Mouse (Mus musculus) splenic B cell, adult 2 months (primary cell): ENCODE results near the gene Igsf11.
"Not testable (repeated sequence)": the region's sequence is repeated elsewhere in the genome, so short reads cannot be mapped to it uniquely, and the experiment has no call there.

Experiments
- DNase-seq: peaks from one replicate; pipeline ENCODE4 v3.0.0-alpha.2; 2011; ENCODE audit warnings: low read depth, low spot score
- H3K27me3 ChIP-seq: 2 replicates; pipeline ENCODE4 v1.6.1; 2012; ENCODE audit warnings: mild to moderate bottlenecking, low read length, moderate library complexity, mixed read lengths; ENCODE audit not compliant: control insufficient read depth, poor library complexity, insufficient read depth, severe bottlenecking
- H3K36me3 ChIP-seq: 2 replicates; pipeline ENCODE4 v1.6.1; 2012; ENCODE audit warnings: mild to moderate bottlenecking, low read length, moderate library complexity, mixed read lengths; ENCODE audit not compliant: control insufficient read depth, poor library complexity, insufficient read depth, severe bottlenecking

The Igsf11 gene

GRCm38 (mm10) chr16:38983850-38984249, 91.4 kb downstream of the Igsf11 start:
- H3K36me3 ChIP-seq, DNase-seq, H3K27me3 ChIP-seq: not testable (repeated sequence)

GRCm38 (mm10) chr16:38985411-38985810, 92.9 kb downstream of the Igsf11 start:
- no peaks in the 10 kb centered on the region for H3K27me3 ChIP-seq
- no peaks in the 10 kb centered on the region for H3K36me3 ChIP-seq
- DNase-seq, result no peak

DNA sequence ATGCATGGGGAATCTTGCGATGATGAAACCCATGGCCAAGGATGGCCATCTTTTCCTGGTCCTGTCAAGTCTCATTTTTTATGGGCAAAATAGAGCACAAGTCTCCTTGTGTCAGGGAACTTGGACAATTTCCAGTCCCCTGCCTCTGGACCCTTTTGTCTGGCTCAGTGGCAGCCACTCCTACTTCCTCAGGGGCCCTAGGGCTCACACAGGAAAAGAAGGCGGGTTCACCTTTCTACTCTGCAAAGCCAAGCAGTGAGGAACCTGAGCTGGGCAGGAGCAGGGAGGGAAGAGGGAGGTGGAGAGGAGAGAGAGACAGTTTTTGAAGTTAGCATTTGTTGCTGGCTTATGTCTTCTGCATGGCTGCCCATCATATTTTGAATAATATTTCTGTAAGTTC, 93.9 kb downstream of the Igsf11 start:
- H3K27me3 ChIP-seq, result no peaks in the 10 kb centered on the region
- DNase-seq, result no peak
- no peaks in the 10 kb centered on the region for H3K36me3 ChIP-seq

DNA sequence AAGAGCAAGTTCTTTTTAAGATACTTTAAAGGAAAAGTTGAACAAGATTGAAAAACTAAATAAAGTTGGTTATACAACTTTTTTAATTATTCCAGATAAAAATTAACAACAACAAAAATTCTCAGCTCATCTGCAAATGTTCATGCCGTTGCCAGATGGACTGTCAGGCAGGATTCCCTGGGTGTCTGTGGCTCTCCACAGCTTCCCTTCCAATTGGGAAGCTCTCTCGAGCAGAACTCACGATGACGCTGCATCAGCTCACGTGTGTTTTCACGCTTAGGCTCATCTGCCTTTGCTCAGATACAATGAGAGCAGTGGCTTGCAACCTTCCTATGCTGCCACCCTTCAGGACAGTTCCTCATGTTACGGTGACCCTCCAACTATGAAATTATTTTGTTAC, 101.2 kb downstream of the Igsf11 start:
- H3K36me3 ChIP-seq, result no peaks in the 10 kb centered on the region
- no peak for DNase-seq
- no peaks in the 10 kb centered on the region for H3K27me3 ChIP-seq

- no peaks in the 10 kb centered on the region for H3K36me3 ChIP-seq
- DNase-seq, result no peak
- H3K27me3 ChIP-seq, result no peaks in the 10 kb centered on the region
Observed at GRCm38 (mm10) chr16:38998496-38999258, 106.2 kb downstream of the Igsf11 start.

- Histone ChIP-seq H3K27me3 (no peaks in the 10 kb centered on the region), H3K36me3 (no peaks in the 10 kb centered on the region)
- DNase-seq, result no peak
Observed at GRCm38 (mm10) chr16:38999298-38999697, 106.8 kb downstream of the Igsf11 start.

GRCm38 (mm10) chr16:39006978-39007377, 114.5 kb downstream of the Igsf11 start:
- H3K27me3 ChIP-seq, result no peaks in the 10 kb centered on the region; the same call in 1 of the 2 replicates
- DNase-seq, result no peak

GRCm38 (mm10) chr16:39019449-39019848, 127.0 kb downstream of the Igsf11 start:
- H3K27me3 ChIP-seq, result no peaks in the 10 kb centered on the region
- no peaks in the 10 kb centered on the region for H3K36me3 ChIP-seq
- no peak for DNase-seq

More at GRCm38 (mm10) chr16:39006978-39007377, 114.5 kb downstream of the Igsf11 start:
- no peaks in the 10 kb centered on the region for H3K36me3 ChIP-seq

DNA sequence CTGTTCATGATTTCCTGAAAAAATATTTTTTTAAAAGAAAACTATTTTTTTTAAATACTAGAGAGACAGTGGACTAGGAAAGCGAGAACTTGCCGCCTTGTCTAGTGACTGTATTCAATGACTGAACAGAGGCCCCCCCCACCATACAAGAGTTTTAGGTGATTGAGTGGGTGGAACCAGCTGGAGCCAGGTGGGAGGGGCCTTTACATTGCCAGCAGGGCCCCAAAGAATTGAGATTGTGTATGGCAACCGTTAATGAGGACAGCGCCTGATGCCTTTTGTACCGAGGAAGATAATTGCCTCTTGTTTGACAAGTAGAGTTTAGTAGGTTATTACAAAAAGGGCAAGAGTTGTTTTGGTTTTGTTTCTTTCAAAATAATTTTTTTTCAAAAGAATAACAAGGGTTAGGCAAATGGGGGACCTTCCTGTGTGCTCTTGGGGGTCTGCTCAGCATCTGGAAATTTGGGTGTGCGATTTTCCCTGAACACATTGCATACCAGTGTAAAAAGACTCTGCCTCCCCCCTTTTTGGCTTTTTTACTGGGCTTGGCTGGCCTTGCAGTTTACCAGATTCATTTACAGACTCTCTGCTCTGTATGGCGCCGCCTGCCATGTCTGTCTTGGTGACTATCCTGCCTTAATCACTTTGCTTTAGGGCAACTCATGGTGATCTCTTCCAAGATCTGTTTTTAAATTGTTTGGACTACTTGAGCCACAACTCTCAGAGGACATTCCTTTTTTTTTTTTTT, 133.7 kb downstream of the Igsf11 start:
- no peak for DNase-seq
- Histone ChIP-seq H3K36me3 (no peaks in the 10 kb centered on the region), H3K27me3 (no peaks in the 10 kb centered on the region)

DNA sequence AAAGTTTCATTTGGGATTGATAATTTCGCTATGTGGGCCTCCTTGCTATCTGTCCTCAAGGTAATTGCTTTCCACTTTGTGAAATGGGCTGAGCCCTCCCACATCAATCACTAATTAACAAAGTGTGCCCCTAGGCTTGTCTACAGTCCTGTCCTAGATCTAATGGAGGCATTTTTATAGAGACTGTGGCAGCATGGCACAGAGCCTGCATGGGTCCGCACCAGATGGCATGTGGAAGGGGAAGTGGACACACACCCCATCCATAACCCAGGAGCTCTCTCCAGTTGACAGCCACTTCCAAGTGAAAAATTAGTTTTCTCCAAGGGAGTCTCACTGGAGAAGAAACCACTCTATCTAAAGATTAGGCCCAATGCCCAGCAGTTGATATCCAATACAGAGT, 138.9 kb downstream of the Igsf11 start:
- H3K36me3 ChIP-seq, result no peaks in the 10 kb centered on the region
- no peak for DNase-seq
- no peaks in the 10 kb centered on the region for H3K27me3 ChIP-seq

DNA sequence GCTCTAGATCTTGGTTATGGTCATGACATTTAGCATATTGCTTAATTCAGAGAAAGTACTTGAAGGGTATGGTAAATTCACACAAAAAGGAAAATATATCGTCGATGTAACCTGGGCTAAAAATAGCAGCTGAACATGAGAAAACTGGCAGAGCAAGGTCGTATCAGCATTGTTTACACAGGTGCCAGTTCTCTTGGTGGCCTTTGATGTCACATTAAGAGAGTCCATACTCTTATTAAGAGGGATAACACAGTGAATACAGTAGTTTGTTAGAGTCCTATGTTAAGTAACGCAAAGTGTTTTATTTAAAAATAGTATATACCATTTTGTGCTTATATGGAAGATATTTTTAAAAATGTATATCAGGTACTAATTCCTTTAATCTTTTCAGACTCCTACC, 144.8 kb downstream of the Igsf11 start:
- Histone ChIP-seq H3K36me3 (no peaks in the 10 kb centered on the region), H3K27me3 (no peaks in the 10 kb centered on the region)
- DNase-seq, result no peak

DNA sequence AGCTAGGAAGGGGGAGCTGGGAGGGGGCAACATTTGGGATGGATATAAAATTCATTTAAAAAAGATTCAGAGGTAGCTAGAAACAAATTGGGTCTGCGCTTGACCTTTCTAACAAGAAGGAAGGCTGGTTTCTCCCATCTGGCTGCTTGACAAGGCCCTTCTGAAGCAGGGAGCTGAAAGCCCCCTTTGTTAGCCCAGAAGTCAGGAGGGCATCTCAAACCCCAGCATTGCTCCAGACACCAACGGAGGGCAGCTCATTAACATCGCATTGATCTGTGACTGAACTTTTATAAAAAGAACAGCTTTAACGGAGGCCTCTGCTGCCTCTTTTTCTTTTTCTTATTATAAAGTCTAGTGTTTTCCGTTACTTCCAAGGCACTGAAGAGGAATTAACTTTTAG, 151.9 kb downstream of the Igsf11 start:
- no peaks in the 10 kb centered on the region for H3K36me3 ChIP-seq
- H3K27me3 ChIP-seq, result no peaks in the 10 kb centered on the region
- no peak for DNase-seq

DNA sequence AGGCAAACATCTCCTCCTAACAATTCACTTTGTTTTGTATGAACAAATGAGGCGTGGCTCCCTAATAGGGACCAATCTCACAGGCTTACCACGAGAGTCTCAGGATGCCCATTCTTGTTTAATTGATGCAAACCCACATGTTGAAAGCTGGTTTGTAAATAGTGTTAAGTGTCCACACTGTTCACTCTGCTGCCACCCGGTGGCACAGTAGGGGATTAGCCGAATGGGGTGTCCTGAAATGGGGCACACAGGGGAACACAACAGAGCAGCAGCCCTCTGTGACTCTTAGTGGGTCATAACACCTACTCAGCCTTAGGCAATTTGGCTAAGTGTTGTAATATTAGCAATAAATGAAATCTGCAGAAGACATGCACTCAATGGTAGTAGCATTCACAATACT, 156.4 kb downstream of the Igsf11 start:
- Histone ChIP-seq H3K27me3 (no peaks in the 10 kb centered on the region), H3K36me3 (no peaks in the 10 kb centered on the region)
- peak; percentile 3 for DNase-seq

DNA sequence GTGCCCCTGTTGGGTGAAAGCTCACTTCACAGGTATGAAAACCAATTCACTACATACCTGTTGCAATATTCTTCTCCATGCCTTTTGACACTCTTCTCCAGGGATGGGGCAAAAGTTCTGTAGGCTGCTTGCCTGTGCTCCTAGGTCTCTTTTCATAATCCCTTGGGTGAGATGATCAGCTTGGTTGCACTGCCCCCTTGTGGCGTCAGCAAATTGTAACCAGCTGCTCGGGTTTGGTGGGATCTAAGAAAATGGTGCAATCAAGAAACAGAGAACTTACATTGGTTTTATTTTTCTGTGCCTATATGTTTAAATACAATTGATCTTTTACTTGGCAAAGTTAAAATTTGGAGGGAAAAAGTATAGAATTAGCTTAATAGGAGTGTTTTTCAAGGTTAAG, 160.5 kb downstream of the Igsf11 start:
- peak; percentile 6 for DNase-seq
- H3K27me3 ChIP-seq, result no peaks in the 10 kb centered on the region

DNA sequence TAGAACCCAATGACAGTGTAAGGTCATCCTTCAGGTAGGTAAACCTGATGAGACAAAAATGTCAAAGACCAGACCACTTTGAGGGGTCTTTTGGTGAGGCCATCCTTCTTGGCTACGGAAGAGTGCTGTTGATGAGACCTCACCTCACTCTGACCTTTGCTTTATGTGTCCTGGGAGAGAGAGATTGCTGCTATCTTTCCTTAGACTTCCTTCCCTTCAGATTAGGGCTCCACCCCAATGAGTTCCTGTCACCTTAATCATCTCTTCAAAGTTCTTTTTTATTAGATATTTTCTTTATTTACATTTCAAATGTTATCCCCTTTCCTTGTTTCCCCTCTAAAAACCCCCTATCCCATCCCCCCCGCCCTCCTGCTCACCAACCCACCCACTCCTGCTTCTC, 161.3 kb downstream of the Igsf11 start:
- DNase-seq, result no peak
- H3K36me3 ChIP-seq, result no peaks in the 10 kb centered on the region
- H3K27me3 ChIP-seq, result no peaks in the 10 kb centered on the region

More for the DNA sequence above, 160.5 kb downstream of the Igsf11 start:
- H3K36me3 ChIP-seq, result no peaks in the 10 kb centered on the region
